Mouse (Mus musculus) layer of hippocampus, adult 9-10 months (tissue): ENCODE data around the gene Rmnd5a.

ENCODE experiments used
- DNase-seq: peaks from one replicate; pipeline ENCODE4 v3.0.0; 2022; ENCODE audit warnings: low spot score

The Rmnd5a gene

DNA sequence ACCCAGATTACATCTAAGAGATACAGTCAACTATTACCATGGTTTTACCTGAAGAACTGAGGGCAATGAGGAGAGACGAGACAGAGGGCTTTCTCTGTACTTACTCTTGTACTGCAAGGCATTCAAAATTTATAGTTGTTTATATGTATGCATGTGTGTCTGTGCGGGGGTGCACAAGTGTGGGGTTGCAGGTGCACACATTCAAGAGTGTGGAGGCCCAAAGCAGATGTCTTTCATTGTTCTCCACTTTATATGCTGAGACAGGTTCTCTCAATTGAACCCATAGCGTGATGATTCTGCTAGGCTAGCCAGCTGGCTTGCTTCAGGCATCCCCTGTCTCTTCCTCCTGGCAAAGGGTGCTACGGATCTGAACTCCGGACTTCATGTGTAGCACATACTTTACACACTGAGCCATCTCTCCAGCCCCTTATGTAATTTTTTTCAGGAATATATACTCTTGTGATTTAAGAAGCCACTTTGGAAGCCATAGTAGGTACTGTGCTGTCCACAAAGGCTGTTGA lies 69.3 kb downstream of the Rmnd5a start:
- DNase-seq: no peak

DNA sequence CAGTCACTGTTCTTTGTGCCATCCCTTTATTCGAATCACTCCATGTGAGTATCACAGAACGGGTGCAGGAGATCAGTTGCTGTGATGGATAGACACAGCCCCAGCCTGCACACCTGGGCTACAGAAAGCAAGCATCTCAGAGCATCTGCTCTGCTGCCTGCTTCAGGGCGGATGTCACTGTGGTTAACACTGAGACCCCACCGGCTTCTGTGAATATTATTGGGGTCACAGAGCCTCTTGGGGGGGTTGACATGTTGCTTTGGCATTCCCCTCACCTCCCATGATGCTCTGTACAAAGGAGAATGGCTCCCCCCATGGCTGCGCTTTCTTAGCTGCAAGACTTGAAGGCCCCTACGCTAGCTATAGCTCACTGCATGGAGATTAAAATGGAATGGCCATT lies 71.0 kb downstream of the Rmnd5a start:
- no peak for DNase-seq

DNA sequence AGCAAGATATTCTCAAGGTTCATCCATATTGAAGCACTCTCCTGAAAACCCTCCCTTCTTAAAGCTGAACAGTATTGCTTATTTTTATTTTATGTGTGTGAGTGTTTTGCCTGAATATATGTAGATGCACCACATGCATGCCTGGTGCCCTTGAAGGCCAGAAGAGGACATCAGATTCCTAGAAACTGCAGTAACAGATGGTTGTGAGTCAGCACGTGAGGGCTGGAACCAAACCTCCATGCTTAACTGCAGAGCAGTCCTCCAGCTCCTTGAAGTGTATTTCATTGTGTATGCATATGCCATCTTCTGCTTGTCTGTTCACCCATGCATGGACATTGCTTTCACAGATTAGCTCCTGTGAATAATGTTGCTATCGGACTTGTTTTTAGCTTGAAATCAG lies 76.4 kb downstream of the Rmnd5a start:
- DNase-seq: no peak

DNA sequence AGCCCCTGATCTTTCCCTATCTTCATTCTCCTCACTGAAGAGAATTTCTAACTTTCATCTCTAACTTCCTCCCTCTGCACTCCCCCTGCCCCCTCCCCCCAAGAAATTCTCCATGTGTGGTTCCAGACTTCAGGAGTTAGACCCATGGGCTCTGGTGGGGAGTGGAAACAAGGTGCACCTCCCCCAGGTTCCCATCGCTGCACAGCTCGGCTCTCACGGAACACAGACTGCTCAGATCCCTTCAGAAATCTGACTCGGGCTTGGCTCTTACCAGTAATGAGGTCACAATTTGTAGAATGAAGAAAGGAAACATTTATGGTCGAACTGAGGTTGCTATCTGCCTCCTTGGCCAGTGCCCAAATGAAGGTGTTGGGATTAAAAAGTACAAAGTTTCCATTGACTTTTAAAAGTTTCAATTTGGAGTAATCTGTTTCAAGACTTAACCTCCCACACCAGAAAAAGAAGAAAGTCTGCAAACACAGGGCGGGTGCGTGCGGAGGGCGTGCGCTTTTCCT lies 79.2 kb downstream of the Rmnd5a start:
- no peak for DNase-seq

DNA sequence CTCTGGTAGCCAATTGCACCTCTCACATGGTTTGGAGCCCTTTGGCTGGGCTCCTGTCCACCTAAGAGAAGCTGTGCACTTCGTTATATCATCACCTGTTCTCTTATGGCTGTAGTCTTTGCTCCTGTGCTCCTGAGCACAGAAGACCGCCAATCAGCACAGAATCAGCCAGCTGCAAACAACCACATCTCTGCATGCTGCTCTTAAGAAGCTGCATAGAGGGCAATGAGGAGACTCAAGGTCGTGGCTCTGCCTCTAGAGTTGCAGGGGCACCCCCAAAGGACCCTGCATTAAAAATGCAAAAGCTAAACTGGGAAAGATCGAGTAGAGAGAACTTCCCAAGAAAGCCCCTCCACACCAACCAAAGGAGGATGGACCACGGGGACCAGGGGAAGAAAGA lies 79.7 kb downstream of the Rmnd5a start:
- DNase-seq: no peak

DNA sequence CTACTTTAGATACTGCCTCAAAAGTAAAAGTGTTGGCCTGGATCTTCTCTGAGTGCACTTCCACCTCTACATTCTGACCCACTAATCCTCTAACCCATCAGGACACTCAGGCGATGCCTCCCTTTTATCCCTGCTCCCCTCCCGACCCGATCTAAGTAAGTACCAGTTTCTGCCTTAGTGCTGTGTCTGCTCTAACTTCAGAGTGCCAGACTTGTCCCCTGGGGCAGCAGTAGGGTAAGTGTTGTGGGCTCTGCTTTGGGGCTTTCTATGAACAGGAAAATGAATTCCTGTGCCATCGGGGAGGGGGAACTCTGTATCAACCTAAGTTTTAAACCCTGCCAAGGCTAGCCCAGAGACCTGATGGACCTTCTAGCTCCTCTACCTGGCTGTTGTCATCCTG lies 80.2 kb downstream of the Rmnd5a start:
- DNase-seq: no peak

DNA sequence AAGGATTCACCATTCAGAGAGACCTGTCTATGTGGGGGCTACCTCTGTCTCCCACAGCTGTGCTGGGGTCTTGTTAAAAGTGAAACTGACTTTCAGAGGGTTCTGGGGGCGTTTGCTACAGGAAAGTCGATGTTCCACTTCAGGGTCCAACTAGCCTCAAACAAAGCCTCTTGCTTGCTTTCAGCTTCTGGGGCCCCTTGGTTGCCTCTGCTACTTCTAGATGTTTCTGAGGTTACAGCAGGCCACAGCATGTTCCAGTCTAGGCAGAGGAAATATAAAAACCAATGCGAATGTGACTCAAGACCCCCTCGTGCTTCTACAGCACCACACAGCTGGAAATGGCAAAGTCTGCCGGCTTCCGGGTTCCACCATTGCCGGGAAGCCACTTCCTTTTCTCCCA lies 82.9 kb downstream of the Rmnd5a start:
- DNase-seq: no peak

DNA sequence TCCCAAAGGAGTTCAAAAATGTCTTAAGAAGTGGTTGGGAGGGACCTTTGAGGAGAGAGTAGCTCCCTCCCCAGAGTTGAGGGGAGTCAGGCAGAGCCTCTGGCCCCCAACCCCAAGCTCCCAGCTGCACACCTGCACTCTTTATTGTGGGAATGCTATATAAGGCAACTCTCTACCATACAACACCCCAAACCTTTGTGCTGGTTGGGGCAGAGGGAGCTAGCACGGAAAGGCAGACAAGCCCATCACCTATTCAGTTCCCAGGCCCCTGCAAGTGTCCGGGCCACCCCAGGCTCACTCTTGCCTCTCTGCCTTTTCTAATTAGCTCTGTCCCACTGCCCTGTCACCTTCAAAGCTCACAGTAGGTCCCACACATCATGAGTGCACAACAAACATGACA lies 86.7 kb downstream of the Rmnd5a start:
- DNase-seq: no peak

DNA sequence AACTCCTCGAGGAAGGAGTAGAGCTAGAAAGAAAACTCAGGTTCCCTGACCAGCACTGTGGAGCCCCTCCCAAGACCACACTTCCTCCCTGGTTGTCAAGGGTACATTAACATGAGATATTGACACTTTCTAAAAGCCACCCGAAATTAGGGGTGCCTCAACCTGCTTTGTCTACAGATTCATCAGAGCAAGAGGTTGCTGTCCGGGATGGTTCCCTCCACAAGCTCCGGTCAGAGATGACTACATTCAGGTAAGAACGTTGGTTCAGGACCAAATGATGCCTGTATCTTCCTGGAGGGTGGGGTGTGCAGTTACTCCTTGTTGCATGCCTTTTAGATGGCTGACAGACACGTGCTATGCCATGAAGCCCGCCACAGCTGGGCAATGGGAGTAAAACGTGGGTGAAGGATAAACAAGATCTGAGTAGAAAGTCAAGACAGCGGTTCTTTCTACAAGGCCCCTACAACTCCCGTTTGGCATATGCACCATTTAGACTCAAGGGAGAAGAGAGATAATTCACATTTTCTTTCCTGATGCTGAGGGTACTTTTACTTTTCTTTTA lies 87.5 kb downstream of the Rmnd5a start:
- no peak for DNase-seq

DNA sequence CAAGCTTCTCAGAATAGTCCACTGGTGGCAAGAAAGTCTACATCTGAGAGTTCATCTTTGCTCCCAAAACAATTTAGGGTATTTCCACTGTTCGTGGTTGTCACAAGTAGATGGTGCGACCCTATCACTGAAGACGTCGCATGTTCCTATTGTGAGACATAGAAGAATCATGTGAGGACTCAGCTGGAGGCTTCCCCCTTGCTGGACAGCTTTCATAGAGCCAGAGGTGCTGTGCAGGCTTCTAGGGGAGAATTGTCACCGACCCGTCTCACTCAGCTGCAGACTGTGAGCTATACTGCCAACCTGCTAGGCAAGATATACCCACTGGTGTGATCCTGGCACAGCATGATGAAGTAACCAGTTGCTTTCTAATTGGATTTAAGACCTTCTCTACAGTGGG lies 88.2 kb downstream of the Rmnd5a start:
- DNase-seq: no peak

DNA sequence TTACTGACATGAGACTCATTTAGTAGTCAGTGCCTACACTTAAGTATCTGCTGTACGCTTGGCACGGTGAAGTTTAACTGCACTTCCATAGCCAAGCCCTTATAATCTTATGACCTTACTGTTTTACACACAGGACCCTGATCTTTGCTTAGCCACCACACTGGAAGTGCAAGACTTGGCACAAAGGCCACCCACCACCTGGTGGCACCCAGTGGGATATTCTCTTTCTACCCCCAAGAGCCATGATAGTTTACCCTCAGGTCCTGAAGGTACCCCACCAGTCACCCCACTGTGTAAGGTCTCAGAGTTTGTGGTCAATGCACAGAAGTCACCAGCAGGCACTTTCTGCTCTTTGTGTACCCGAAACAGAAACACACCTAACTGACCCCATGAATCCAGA lies 89.2 kb downstream of the Rmnd5a start:
- no peak for DNase-seq

DNA sequence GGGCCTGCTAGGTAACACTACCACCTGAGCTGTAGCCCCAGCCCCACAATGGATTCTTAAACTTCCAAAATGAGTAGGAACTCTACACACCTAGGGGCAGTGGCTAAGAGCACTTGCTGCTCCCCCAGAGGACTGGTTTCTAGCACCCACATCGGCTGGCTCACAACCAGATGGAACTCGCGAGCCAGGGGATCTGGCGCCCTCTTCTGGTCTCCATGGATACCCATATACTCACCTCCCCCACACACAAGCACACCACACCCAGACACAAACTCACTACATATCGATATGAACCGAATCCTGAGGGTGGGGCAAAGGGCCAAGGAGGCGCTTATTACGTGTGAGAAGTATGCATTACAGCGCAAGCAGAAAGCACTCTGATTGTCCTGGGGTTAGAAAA lies 92.4 kb downstream of the Rmnd5a start:
- DNase-seq: no peak

DNA sequence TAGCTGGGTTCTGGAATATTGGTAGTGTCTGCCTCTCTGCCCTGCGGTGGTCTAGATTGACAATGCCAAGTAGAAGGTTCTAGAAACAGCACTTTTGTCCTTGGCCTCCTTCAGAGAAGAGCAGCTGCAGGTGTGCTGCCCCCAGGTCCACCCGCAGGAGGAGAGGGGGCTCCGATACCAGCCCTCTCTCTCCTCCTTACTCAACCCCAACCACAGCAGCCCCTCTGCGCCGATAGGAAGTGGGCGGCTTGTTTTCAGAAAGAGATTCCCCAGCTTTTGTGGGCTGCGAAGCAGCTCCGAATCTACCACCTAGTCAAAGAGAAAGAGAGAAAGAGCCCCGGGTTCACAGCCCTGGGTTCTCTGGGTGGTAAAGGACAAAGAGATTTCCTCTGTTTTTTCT lies 99.3 kb downstream of the Rmnd5a start:
- no peak for DNase-seq

DNA sequence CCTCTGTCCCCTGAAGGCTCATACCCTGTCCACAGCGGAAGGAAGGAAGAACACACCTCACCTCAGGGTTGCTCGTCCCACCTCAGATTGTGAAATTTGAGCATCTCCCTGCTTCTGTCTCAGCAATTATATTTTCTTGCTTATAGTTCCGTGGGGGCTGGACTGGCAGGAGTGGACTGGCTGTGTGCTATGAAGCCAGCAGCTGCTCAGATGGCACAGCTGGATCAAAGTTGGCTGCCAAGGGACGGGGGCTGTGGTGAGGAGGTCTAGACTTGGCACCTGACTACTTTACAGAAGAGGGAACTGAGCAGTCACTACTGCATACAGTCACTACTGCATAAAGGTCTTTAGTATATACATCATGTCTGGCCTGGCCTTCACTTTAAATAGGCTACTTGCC lies 101.1 kb downstream of the Rmnd5a start:
- DNase-seq: no peak

DNA sequence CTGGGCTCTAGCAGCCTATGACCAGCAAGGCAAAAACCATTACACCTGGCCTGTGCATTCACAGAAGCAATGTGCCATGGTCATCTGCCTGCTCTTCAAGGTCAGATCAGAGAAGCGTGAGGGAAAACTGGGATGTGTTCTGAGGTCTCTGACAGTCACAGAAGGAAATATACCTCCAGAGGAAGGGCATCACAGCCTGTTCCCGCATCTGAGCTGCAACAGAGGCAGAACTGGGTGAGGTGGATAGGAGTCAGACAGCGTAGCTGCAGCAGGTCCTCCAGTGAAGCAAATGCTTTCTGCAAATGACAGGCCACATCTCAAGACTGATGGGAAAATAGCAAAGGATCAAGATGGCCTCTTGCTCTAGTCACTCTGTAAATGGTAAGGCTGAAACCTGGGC lies 101.5 kb downstream of the Rmnd5a start:
- no peak for DNase-seq
